Mouse (Mus musculus) MEL (cell line): ENCODE measurements around the gene Slc29a4.

ENCODE experiments used
- ZC3H11A ChIP-seq: IDR thresholded peaks from 2 replicates; pipeline ENCODE4 v1.6.1; 2012; ENCODE audit warnings: low read depth, mild to moderate bottlenecking, inconsistent platforms, low read length, improper control_type of control experiment
- ZKSCAN1 ChIP-seq: IDR thresholded peaks from 2 replicates; pipeline ENCODE4 v1.6.1; 2012; ENCODE audit warnings: low read depth, mild to moderate bottlenecking, inconsistent platforms, low read length, improper control_type of control experiment, moderate library complexity

- no peak for TF ChIP-seq ZKSCAN1
- no peak for TF ChIP-seq ZC3H11A
Measured at GRCm38 (mm10) chr5:142718486-142718885, 26.2 kb downstream of the Slc29a4 start.
